In genomic region chr11:93672025-93672424, GRCm38 (mm10) we compare ENCODE assay signal across 29 mouse cellular contexts.
DNase-seq lines count a peak whose midpoint lies in the region; ATAC-seq and TF ChIP-seq lines count a peak whose summit lies in the region.
"Had no signal": no experiment of that assay in that cellular context is flagged by ENCODE, and none has a peak within 500 bp of the region (broad histone marks: within the 10 kb centered on the region; RNA-seq: fewer than 3 reads in every experiment).

No protein-coding gene starts in this region.

- peak; percentile 93 for ATAC-seq in frontal cortex, adult (ENCODE audit: low TSS enrichment)
- ATAC-seq: activated CD4-positive, CD25-positive, alpha-beta regulatory T cell, adult 4 months; CD4-positive, CD25-positive, alpha-beta regulatory T cell, adult 4 months; forebrain, embryonic 14.5 days; Patski had no signal

- no peaks in the 10 kb centered on the region for H3K9me3 ChIP-seq in heart, embryonic 10.5 days
- H3K9me3 ChIP-seq: embryonic facial prominence, embryonic 13.5 days; embryonic facial prominence, embryonic 15.5 days; forebrain, embryonic 10.5 days; forebrain, embryonic 12.5 days had no signal

- no peak overlapping the region for H3K4me3 ChIP-seq in heart, embryonic 10.5 days
- no peak overlapping the region for H3K4me3 ChIP-seq in left cerebral cortex, adult 2 months
- H3K4me3 ChIP-seq: embryonic facial prominence, embryonic 13.5 days; embryonic facial prominence, embryonic 15.5 days; erythroblast, embryonic 14.5 days; forebrain, embryonic 10.5 days; forebrain, embryonic 12.5 days had no signal

- DNase-seq in frontal cortex, postnatal 10 days (ENCODE audit: low spot score in 2 of 2) = no peak
- DNase-seq in heart, adult 11 months = peak; percentile 1
- DNase-seq in heart, embryonic 10.5 days (ENCODE audit: low spot score) = no peak
- no peak for DNase-seq in left cerebral cortex, adult 2 months (ENCODE audit: extremely low spot score in 1 of 2, low spot score in 2 of 2)
- no peak for DNase-seq in left cerebral cortex, postnatal 14 days (ENCODE audit: low spot score in 2 of 2)
- DNase-seq in brain, adult 2 months (ENCODE audit: low read depth, low spot score) = peak; percentile 63
- no peak for DNase-seq in kidney, postnatal 25 days
- DNase-seq: adrenal gland, adult 8-10 months; adrenal gland, postnatal 14 days; adrenal gland, postnatal 36 days; B cell, adult 2 months; cerebellum, adult 11 months; cerebellum, adult 18-20 months; cerebellum, adult 8-10 months; cerebellum, adult 9-11 months; cerebellum, postnatal 14 days; cerebellum, postnatal 36 days; embryo, embryonic 11 days had no signal

- H3K27ac ChIP-seq in heart, embryonic 10.5 days = no peak overlapping the region
- H3K27ac ChIP-seq in left cerebral cortex, adult 2 months = peak overlapping the region; percentile 56
- H3K27ac ChIP-seq: embryonic facial prominence, embryonic 13.5 days; embryonic facial prominence, embryonic 15.5 days; forebrain, embryonic 10.5 days; forebrain, embryonic 12.5 days had no signal

- no peak for TF ChIP-seq CTCF in left cerebral cortex, adult 2 months (IDR thresholded peaks at IDR 0.05)

- intact Hi-C loops in left cerebral cortex, adult 2 months (cut with DNase I) = loop anchor here (5.0 to 10.0 kb wide), 4 partner anchors 85 to 187 kb away; no protein-coding TSS in a partner anchor
- intact Hi-C loops in left cerebral cortex, postnatal 14 days (cut with DNase I) = no loop called here

- H3K27me3 ChIP-seq in heart, embryonic 10.5 days (ENCODE audit: insufficient read depth, poor library complexity, severe bottlenecking) = no peaks in the 10 kb centered on the region
- H3K27me3 ChIP-seq: embryonic facial prominence, embryonic 13.5 days; embryonic facial prominence, embryonic 15.5 days; forebrain, embryonic 12.5 days had no signal

- 73% methylated on average over 3 of the region's 3 CpGs for WGBS in heart, embryonic 10.5 days

- no peaks in the 10 kb centered on the region for H3K4me1 ChIP-seq in heart, embryonic 10.5 days
- H3K4me1 ChIP-seq: embryonic facial prominence, embryonic 13.5 days; embryonic facial prominence, embryonic 15.5 days; forebrain, embryonic 10.5 days; forebrain, embryonic 12.5 days had no signal

- no peaks in the 10 kb centered on the region for H3K36me3 ChIP-seq in heart, embryonic 10.5 days
- H3K36me3 ChIP-seq: embryonic facial prominence, embryonic 13.5 days; embryonic facial prominence, embryonic 15.5 days; forebrain, embryonic 10.5 days; forebrain, embryonic 12.5 days; G1E had no signal

Comparison
In these comparisons a context has a peak if more than half of its experiments do, and no peak if none do; other contexts are left out.
1. DNase-seq: peak in heart, adult 11 months (single experiment) and brain, adult 2 months (single experiment); none in frontal cortex, postnatal 10 days (0 of 2), heart, embryonic 10.5 days (single experiment), left cerebral cortex, adult 2 months (0 of 2), left cerebral cortex, postnatal 14 days (0 of 2) and kidney, postnatal 25 days (0 of 2).